Mouse (Mus musculus) intestine, embryonic 15.5 days (tissue): ENCODE results near the gene Krtap6-5. TPM values are rescaled to one million over a fixed set of nuclear protein-coding genes. Genes with fewer than 3 reads are reported as not detected.
"Not testable (repeated sequence)": the region's sequence is repeated elsewhere in the genome, so short reads cannot be mapped to it uniquely, and the experiment has no call there.

Experiments used
- ATAC-seq: fragments of 200-750 bp; cut with Nextera tagmentation; 2 replicates; pipeline ENCODE4 v1.8.0; 2017; ENCODE audit warnings: moderate TSS enrichment, moderate library complexity
- H3K27ac ChIP-seq: fragments of 300-500 bp; sonication (generic); 2 replicates; pipeline ENCODE4 v1.5.1; 2015; ENCODE audit warnings: mild to moderate bottlenecking, inconsistent platforms
- H3K27me3 ChIP-seq: fragments of 300-500 bp; sonication (generic); replicated peaks from 2 replicates; pipeline ENCODE4 v1.6.1; 2015; ENCODE audit warnings: inconsistent platforms
- H3K36me3 ChIP-seq: fragments of 300-500 bp; sonication (generic); 2 replicates; pipeline ENCODE4 v1.6.1; 2015; ENCODE audit warnings: inconsistent platforms
- H3K4me1 ChIP-seq: fragments of 300-500 bp; sonication (generic); replicated peaks from 2 replicates; pipeline ENCODE4 v1.6.1; 2015; ENCODE audit warnings: inconsistent platforms
- H3K4me2 ChIP-seq: fragments of 300-500 bp; sonication (generic); replicated peaks from 2 replicates; pipeline ENCODE4 v1.6.1; 2015; ENCODE audit warnings: mild to moderate bottlenecking, inconsistent platforms
- H3K4me3 ChIP-seq: fragments of 300-500 bp; sonication (generic); replicated peaks from 2 replicates; pipeline ENCODE4 v1.5.1; 2015; ENCODE audit warnings: inconsistent platforms
- H3K9ac ChIP-seq: fragments of 300-500 bp; sonication (generic); 2 replicates; pipeline ENCODE4 v1.6.1; 2015; ENCODE audit warnings: inconsistent platforms
- H3K9me3 ChIP-seq: fragments of 300-500 bp; sonication (generic); 2 replicates; pipeline ENCODE4 v1.6.1; 2016; ENCODE audit warnings: inconsistent platforms
- WGBS: fragments of 180-500 bp; shearing (Covaris S2); methylation state at CpG from one replicate; pipeline ENCODE4 v1.1.7; 2015; 5-methylcytosine and 5-hydroxymethylcytosine counted together
- polyA plus RNA-seq: library from polyadenylated mRNA; unstranded; fragments of >200 nt; fragmentation: Nextera tagmentation; extraction: Ambion mirVana; gene quantifications from 2 replicates; pipeline ENCODE4 v1.2.1, GENCODE M21; 2015

The Krtap6-5 gene
- not detected in 2 replicates for polyA plus RNA-seq

GRCm38 (mm10) chr16:89047783-89048182, at the start of gene Krtap6-5:
Gene Krtap6-5, minus strand, starts transcription at chr16:89047883.
- no peak within 1 kb of the TSS for H3K4me3 ChIP-seq
- no peaks in the 10 kb centered on the region for H3K27me3 ChIP-seq
- no peaks in the 10 kb centered on the region for H3K36me3 ChIP-seq
- no peaks in the 10 kb centered on the region for H3K4me1 ChIP-seq
- no peak within 1 kb of the TSS for H3K27ac ChIP-seq
- 85% methylated on average over 3 of the region's 3 CpGs for WGBS
- no peaks in the 10 kb centered on the region for H3K9me3 ChIP-seq
- H3K9ac ChIP-seq, result no peak within 1 kb of the TSS
- no peak within 1 kb of the TSS for H3K4me2 ChIP-seq
- ATAC-seq, result no peak

DNA sequence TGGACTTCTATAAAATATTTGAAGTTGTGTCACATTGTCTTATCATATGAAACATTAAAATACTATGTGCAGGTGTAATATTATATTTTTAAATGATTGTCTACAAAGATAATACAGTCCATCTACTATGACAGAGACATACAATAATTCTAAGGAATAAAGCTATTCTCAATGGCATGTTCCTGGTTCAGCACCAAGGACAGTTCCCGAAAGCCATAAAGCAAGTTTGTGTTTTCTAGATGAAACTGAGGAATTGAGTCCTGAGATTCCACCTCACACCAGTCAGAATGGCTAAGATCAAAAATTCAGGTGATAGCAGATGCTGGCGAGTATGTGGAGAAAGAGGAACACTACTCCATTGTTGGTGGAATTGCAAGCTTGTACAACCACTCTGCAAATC, 23.4 kb upstream of the Krtap6-5 start:
- ATAC-seq, H3K36me3 ChIP-seq, H3K27me3 ChIP-seq, H3K4me2 ChIP-seq, H3K4me1 ChIP-seq, H3K9ac ChIP-seq, H3K4me3 ChIP-seq, H3K27ac ChIP-seq, H3K9me3 ChIP-seq: not testable (repeated sequence)
- WGBS, result 65% methylated on average over 2 of the region's 2 CpGs

DNA sequence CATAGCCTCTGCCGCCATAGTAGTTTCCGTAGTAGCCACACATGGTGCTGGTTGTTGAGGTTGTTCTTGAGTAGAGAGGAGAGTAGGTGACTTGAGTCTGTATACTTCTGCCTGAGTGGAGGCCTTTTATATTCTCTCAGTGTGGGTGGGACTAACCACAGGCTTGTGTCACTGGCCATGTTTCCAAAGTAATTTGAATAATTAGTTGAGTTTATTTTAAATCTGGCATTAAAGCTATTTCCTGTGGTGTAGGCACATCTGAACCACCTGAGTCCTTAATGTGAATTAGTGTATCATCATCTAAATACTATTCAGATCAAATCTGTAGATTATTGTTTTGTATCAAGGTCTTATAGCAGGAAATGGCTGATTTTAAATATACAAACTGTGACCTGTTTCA, 16.2 kb upstream of the Krtap6-5 start, which contains the start of gene 1110025L11Rik:
Gene 1110025L11Rik, minus strand, starts transcription at position 101 of the 400 bp plus-strand sequence.
- H3K9ac ChIP-seq, H3K4me1 ChIP-seq, H3K27ac ChIP-seq, H3K4me2 ChIP-seq, H3K4me3 ChIP-seq, H3K27me3 ChIP-seq, H3K36me3 ChIP-seq, H3K9me3 ChIP-seq, ATAC-seq: not testable (repeated sequence)
- WGBS, result no CpG with 5 or more reads among the region's 2 CpGs

GRCm38 (mm10) chr16:89041372-89041771, 6.3 kb downstream of the Krtap6-5 start, which contains the start of gene Gm10228:
Gene Gm10228, minus strand, starts transcription at chr16:89041472.
- not testable (repeated sequence) for ATAC-seq

DNA sequence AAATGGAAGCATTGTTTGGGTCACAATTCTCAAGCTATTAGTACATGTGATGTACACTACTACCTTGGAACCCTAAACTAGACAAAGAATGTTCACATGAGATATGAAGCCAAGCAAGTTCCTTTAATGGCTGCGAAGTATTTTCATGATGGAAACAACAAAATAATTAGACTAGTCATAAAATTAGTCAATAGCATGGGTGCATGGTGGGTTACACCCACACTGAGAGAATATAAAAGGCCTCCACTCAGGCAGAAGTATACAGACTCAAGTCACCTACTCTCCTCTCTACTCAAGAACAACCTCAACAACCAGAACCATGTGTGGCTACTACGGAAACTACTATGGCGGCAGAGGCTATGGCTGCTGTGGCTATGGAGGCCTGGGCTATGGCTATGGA, 16.3 kb downstream of the Krtap6-5 start, which contains the start of gene Krtap6-1:
Gene Krtap6-1, plus strand, starts transcription at position 301 of the 400 bp plus-strand sequence.
- not testable (repeated sequence) for H3K36me3 ChIP-seq, ATAC-seq, H3K4me2 ChIP-seq, H3K9me3 ChIP-seq, H3K9ac ChIP-seq, H3K4me1 ChIP-seq, H3K27me3 ChIP-seq, H3K27ac ChIP-seq, H3K4me3 ChIP-seq
- 97% methylated on average over 3 of the region's 3 CpGs for WGBS

More at GRCm38 (mm10) chr16:89041372-89041771, 6.3 kb downstream of the Krtap6-5 start, which contains the start of gene Gm10228:
- not testable (repeated sequence) for H3K4me2 ChIP-seq, H3K4me3 ChIP-seq, H3K27ac ChIP-seq, H3K9me3 ChIP-seq, H3K27me3 ChIP-seq, H3K4me1 ChIP-seq, H3K36me3 ChIP-seq, H3K9ac ChIP-seq
- 83% methylated on average over 2 of the region's 4 CpGs for WGBS

DNA sequence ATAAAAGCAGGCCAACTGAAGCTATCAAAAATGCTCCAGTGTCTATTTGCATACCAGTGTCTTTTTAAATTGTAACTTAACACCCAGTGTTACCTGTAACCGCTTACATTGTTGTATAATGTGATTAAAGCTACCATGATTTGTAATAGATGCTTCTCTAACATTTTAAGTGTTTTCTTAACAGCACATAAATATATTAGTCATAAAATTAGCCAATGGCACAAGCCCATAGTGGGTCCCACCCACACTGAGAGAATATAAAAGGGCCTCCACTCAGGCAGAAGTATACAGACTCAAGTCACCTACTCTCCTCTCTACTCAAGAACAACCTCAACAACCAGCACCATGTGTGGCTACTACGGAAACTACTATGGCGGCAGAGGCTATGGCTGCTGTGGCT, 32.7 kb downstream of the Krtap6-5 start, which contains the start of gene Gm10229:
Gene Gm10229, plus strand, starts transcription at position 301 of the 400 bp plus-strand sequence.
- not testable (repeated sequence) for H3K4me3 ChIP-seq, ATAC-seq, H3K27ac ChIP-seq, H3K9me3 ChIP-seq, H3K36me3 ChIP-seq, H3K27me3 ChIP-seq, H3K9ac ChIP-seq, H3K4me1 ChIP-seq, H3K4me2 ChIP-seq
- WGBS, result 97% methylated on average over 3 of the region's 3 CpGs

DNA sequence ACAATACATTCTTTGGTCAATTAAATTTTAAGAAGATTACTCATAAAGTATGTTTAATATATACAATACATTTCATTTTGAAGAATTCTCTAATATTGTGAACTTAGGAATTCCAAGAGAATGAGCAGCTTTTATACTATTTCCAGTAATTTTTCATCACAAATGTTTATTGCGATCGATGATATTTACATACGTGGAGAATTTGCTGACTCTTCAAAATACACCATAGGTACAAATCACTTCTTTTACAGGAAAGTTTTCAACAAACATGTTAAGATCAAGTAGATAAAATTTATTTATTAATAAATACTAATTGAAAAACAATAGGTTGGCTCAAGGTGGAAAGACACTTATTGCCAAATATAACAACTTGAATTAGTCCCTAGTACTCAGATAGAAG, 33.7 kb downstream of the Krtap6-5 start:
- no peak overlapping the region for H3K4me2 ChIP-seq
- H3K4me1 ChIP-seq, result no peaks in the 10 kb centered on the region
- no peak overlapping the region for H3K9ac ChIP-seq
- 95% methylated on average over 3 of the region's 3 CpGs for WGBS
- no peak overlapping the region for H3K4me3 ChIP-seq
- ATAC-seq, result no peak
- H3K36me3 ChIP-seq, result no peaks in the 10 kb centered on the region
- H3K9me3 ChIP-seq, result no peaks in the 10 kb centered on the region
- H3K27me3 ChIP-seq, result no peaks in the 10 kb centered on the region
- H3K27ac ChIP-seq, result no peak overlapping the region

GRCm38 (mm10) chr16:89010659-89011058, 37.0 kb downstream of the Krtap6-5 start, which contains the start of gene Krtap22-2:
Gene Krtap22-2, minus strand, starts transcription at chr16:89010759.
- Histone ChIP-seq H3K9ac (no peak within 1 kb of the TSS), H3K9me3 (no peaks in the 10 kb centered on the region), H3K4me2 (no peak within 1 kb of the TSS), H3K4me1 (no peaks in the 10 kb centered on the region), H3K36me3 (no peaks in the 10 kb centered on the region), H3K4me3 (no peak within 1 kb of the TSS), H3K27me3 (no peaks in the 10 kb centered on the region), H3K27ac (no peak within 1 kb of the TSS)
- ATAC-seq, result no peak
- 80% methylated on average over 5 of the region's 5 CpGs for WGBS

Other genes with a start within 250 kb of the Krtap6-5 start
- gene Gm20741, start 235.7 kb downstream of the Krtap6-5 start, polyA plus RNA-seq, result not detected in 2 replicates
- gene Krtap15, start 227.7 kb downstream of the Krtap6-5 start, polyA plus RNA-seq, result not detected in 2 replicates
- not detected in 2 replicates for gene Krtap14, start 221.7 kb downstream of the Krtap6-5 start, polyA plus RNA-seq
- not detected in 2 replicates for gene Krtap19-1, start 178.5 kb downstream of the Krtap6-5 start, polyA plus RNA-seq
- gene Krtap19-2, start 173.6 kb downstream of the Krtap6-5 start, polyA plus RNA-seq, result not detected in 2 replicates
- not detected in 2 replicates for gene Krtap19-3, start 169.8 kb downstream of the Krtap6-5 start, polyA plus RNA-seq
- not detected in 2 replicates for gene Krtap19-4, start 162.8 kb downstream of the Krtap6-5 start, polyA plus RNA-seq
- not detected in 2 replicates for gene Krtap19-5, start 151.4 kb downstream of the Krtap6-5 start, polyA plus RNA-seq
- not detected in 2 replicates for gene Krtap19-9b, start 115.6 kb downstream of the Krtap6-5 start, polyA plus RNA-seq
- gene Krtap16-3, start 85.0 kb downstream of the Krtap6-5 start, polyA plus RNA-seq, result not detected in 2 replicates
- not detected in 2 replicates for gene Krtap22-2, start 37.1 kb downstream of the Krtap6-5 start, polyA plus RNA-seq
- gene Gm10229, start 32.6 kb downstream of the Krtap6-5 start, polyA plus RNA-seq, result not detected in 2 replicates
- not detected in 2 replicates for gene Krtap6-1, start 16.2 kb downstream of the Krtap6-5 start, polyA plus RNA-seq
- gene Gm10228, start 6.4 kb downstream of the Krtap6-5 start, polyA plus RNA-seq, result not detected in 2 replicates
- gene 1110025L11Rik, start 16.1 kb upstream of the Krtap6-5 start, polyA plus RNA-seq, result not detected in 2 replicates
- not detected in 2 replicates for gene Krtap6-3, start 36.1 kb upstream of the Krtap6-5 start, polyA plus RNA-seq
- gene Gm6358, start 93.0 kb upstream of the Krtap6-5 start, polyA plus RNA-seq, result not detected in 2 replicates
- gene Gm10061, start 103.2 kb upstream of the Krtap6-5 start, polyA plus RNA-seq, result not detected in 2 replicates
- not detected in 2 replicates for gene Gm9789, start 110.1 kb upstream of the Krtap6-5 start, polyA plus RNA-seq
- gene Gm7735, start 121.6 kb upstream of the Krtap6-5 start, polyA plus RNA-seq, result not detected in 2 replicates
- gene 1110057P08Rik, start 126.9 kb upstream of the Krtap6-5 start, polyA plus RNA-seq, result not detected in 2 replicates
- gene Krtap20-2, start 158.0 kb upstream of the Krtap6-5 start, polyA plus RNA-seq, result not detected in 2 replicates